Mouse (Mus musculus) liver, postnatal 0 days (tissue): ENCODE measurements around the gene Acy3. TPM values are rescaled to one million over a fixed set of nuclear protein-coding genes. Genes with fewer than 3 reads are reported as not detected.

Experiments used
- ATAC-seq: fragments of 200-750 bp; cut with Nextera tagmentation; 2 replicates; pipeline ENCODE4 v1.8.0; 2017; ENCODE audit warnings: mild to moderate bottlenecking, moderate library complexity
- DNase-seq: peaks from one replicate; pipeline ENCODE4 v3.0.0-alpha.2; 2016
- H3K27ac ChIP-seq: fragments of 300-500 bp; sonication (generic); 2 replicates; pipeline ENCODE4 v1.5.1; 2014; ENCODE audit warnings: antibody characterized with exemption, moderate library complexity, mild to moderate bottlenecking, low read depth
- H3K27me3 ChIP-seq: fragments of 300-500 bp; sonication (generic); 2 replicates; pipeline ENCODE4 v1.6.1; 2014; ENCODE audit warnings: low read length, control low read depth, mixed read lengths; ENCODE audit not compliant: insufficient read depth
- H3K36me3 ChIP-seq: fragments of 300-500 bp; sonication (generic); replicated peaks from 2 replicates; pipeline ENCODE4 v1.6.1; 2014; ENCODE audit warnings: mild to moderate bottlenecking, control low read depth, low read length, moderate library complexity, mixed read lengths; ENCODE audit not compliant: insufficient read depth
- H3K4me1 ChIP-seq: fragments of 300-500 bp; sonication (generic); 2 replicates; pipeline ENCODE4 v1.6.1; 2014; ENCODE audit warnings: antibody characterized with exemption, mild to moderate bottlenecking, control low read depth; ENCODE audit not compliant: insufficient read depth
- H3K4me2 ChIP-seq: fragments of 300-500 bp; sonication (generic); 2 replicates; pipeline ENCODE4 v1.6.1; 2014; ENCODE audit warnings: low read depth, mild to moderate bottlenecking, low read length, moderate library complexity, mixed read lengths
- H3K4me3 ChIP-seq: fragments of 300-500 bp; sonication (generic); 2 replicates; pipeline ENCODE4 v1.5.1; 2014; ENCODE audit warnings: low read depth, low read length
- H3K9ac ChIP-seq: fragments of 300-500 bp; sonication (generic); replicated peaks from 2 replicates; pipeline ENCODE4 v1.6.1; 2014; ENCODE audit warnings: mild to moderate bottlenecking, moderate library complexity
- H3K9me3 ChIP-seq: fragments of 300-500 bp; sonication (generic); 2 replicates; pipeline ENCODE4 v1.6.1; 2016; ENCODE audit warnings: mild to moderate bottlenecking, control low read depth, low read length, mixed read lengths
- CTCF ChIP-seq: sonication (generic); IDR thresholded peaks from 2 replicates; pipeline ENCODE4 v1.5.1; 2016; ENCODE audit warnings: antibody characterized with exemption, low read depth
- EP300 ChIP-seq: IDR thresholded peaks from 2 replicates; pipeline ENCODE4 v1.6.1; 2016; ENCODE audit warnings: antibody characterized with exemption, low read depth, mild to moderate bottlenecking
- WGBS: fragments of 180-500 bp; shearing (Covaris S2); extraction: QIAGEN DNeasy Blood & Tissue Kit; methylation state at CpG from one replicate; pipeline ENCODE4 v1.1.7; 2014; ENCODE audit not compliant: insufficient replicate concordance; 5-methylcytosine and 5-hydroxymethylcytosine counted together
- polyA plus RNA-seq: library from polyadenylated mRNA; unstranded; fragments of >200 nt; fragmentation: Nextera tagmentation; extraction: Ambion mirVana; gene quantifications from 2 replicates; pipeline ENCODE4 v1.2.1, GENCODE M21; 2015

The Acy3 gene
- polyA plus RNA-seq, 1 experiment from 2014 or later = 19.3 TPM

DNA sequence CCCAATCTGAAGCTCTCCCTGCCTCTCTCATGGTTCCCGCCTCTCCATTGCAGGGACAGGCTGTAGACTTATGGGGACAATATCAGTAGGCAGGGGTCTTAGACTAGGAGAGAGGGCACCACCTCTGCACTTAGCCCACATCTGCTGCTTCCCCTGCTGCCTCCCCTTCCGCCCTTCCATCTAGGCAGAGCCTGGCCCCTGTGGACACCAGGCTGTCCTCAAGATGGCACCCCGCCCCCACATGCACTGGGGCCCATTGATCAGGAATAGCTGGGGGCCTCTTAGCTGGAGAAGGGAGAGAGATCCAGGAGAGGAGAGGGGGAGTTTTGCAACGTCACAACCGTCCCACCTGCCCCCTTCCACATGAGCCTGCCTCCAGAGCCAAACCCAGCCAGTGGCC, 6.0 kb downstream of the Acy3 start, which contains the start of gene Tbx10:
TSS of gene Tbx10 (plus strand) at position 337 of the 400 bp plus-strand sequence.
- Histone ChIP-seq H3K4me1 (no peaks in the 10 kb centered on the region), H3K36me3 (no peaks in the 10 kb centered on the region), H3K4me3 (no peak within 1 kb of the TSS), H3K4me2 (no peak within 1 kb of the TSS), H3K9me3 (no peaks in the 10 kb centered on the region), H3K9ac (no peak within 1 kb of the TSS), H3K27ac (no peak within 1 kb of the TSS), H3K27me3 (no peaks in the 10 kb centered on the region)
- ATAC-seq (no peak), DNase-seq (no peak)
- 60% methylated on average over 5 of the region's 5 CpGs for WGBS
- TF ChIP-seq EP300 (no peak), CTCF (no peak)

DNA sequence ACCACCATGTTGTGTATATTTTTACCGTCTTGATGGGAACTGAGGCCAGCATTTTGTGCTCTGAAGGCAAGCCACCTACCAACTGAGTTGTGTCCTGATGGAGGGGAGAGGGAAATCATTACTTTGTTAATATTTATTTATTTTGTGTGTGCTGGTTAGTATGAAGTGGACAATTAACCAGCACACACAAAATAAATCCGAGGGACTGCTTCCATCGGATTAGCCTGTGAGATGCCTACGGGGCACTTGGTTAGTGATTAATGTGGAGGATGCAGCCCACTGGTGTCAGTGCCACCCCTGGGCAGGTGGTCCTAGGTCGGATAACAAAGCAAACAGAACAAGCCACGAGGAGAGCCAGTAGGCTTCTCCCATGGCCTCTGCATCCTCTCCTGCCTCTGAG, 8.6 kb downstream of the Acy3 start:
- H3K27me3 ChIP-seq = no peaks in the 10 kb centered on the region
- no peak overlapping the region for H3K4me3 ChIP-seq
- 67% methylated on average over 6 of the region's 6 CpGs for WGBS
- no peaks in the 10 kb centered on the region for H3K36me3 ChIP-seq
- H3K4me2 ChIP-seq = no peak overlapping the region
- 0 out of 2 replicates have a peak, but pooled peaks cover 3% of the 10 kb centered on the region for H3K4me1 ChIP-seq
- TF ChIP-seq CTCF (no peak), EP300 (no peak)
- no peak for DNase-seq
- no peaks in the 10 kb centered on the region for H3K9me3 ChIP-seq
- ATAC-seq = no peak
- no peak overlapping the region for H3K9ac ChIP-seq
- no peak overlapping the region for H3K27ac ChIP-seq

DNA sequence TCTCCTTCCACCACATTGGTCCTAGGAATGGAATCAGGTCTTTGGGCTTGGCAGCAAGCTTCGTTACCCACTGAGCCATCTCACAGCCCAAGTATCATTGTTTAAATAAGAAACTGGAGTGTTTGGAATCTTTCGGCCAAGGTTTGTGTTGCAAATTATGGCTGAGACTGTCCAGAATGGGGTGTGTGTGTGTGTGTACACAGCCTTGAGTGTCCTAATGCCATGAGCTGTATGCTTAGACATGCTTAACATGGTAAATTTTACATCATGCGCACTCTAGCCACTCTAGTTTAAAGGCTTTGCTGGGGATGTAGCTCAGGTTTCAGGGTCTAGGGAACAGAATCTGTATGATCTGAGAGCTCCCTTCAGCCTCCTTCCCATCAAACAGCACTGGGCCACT, 9.1 kb downstream of the Acy3 start:
- H3K4me2 ChIP-seq = no peak overlapping the region
- no peak for TF ChIP-seq EP300
- no peak for TF ChIP-seq CTCF
- H3K36me3 ChIP-seq = no peaks in the 10 kb centered on the region
- no peaks in the 10 kb centered on the region for H3K9me3 ChIP-seq
- H3K27me3 ChIP-seq = no peaks in the 10 kb centered on the region
- ATAC-seq (no peak), DNase-seq (no peak)
- H3K27ac ChIP-seq = no peak overlapping the region
- H3K4me3 ChIP-seq = no peak overlapping the region
- H3K4me1 ChIP-seq = peaks cover 3% of the 10 kb centered on the region; the same call in 1 of the 2 replicates
- no peak overlapping the region for H3K9ac ChIP-seq
- WGBS = 81% methylated on average over 3 of the region's 3 CpGs

DNA sequence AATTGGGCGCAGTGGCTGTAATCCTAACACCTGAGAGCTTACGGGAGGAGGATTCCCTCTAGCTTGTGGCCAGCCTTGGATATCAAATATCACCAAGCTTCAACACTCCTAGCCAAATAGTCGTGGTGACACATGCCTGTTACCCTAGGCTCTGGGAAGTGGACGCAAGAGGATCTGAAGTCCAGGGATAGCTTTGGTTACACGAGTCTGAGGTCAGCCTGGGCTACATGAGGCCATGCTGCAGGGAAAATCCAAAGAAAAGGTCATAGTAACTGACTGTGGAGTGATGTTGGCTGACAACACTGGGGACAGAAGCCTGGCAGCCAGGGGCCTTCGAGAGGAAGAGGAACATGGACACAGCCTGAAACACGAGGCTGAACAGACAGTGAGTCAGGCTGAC, 9.7 kb downstream of the Acy3 start:
- WGBS = 56% methylated on average over 7 of the region's 7 CpGs
- no peak for DNase-seq
- no peak for ATAC-seq
- Histone ChIP-seq H3K9me3 (no peaks in the 10 kb centered on the region), H3K27ac (no peak overlapping the region), H3K36me3 (no peaks in the 10 kb centered on the region), H3K4me2 (no peak overlapping the region), H3K4me1 (peaks cover 9% of the 10 kb centered on the region), H3K27me3 (no peaks in the 10 kb centered on the region), H3K4me3 (no peak overlapping the region), H3K9ac (no peak overlapping the region)
- no peak for TF ChIP-seq CTCF
- TF ChIP-seq EP300 = no peak

DNA sequence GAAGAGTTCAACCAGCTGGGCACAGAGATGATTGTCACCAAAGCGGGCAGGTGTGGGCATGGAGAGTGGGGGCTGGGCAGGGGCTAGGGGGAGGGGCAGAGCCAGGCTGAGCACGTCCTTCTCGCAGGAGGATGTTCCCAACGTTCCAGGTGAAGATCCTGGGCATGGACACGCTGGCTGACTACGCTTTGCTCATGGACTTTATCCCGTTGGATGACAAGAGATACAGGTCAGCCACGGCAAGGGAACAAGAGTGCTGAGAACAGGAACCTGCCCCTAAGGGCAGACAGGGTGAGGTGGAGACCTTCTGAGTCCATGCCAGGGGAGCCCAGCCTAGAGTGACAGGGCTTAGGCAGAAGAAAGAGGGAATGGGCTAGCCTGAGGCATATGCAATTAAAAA, 10.4 kb downstream of the Acy3 start:
- no peaks in the 10 kb centered on the region for H3K36me3 ChIP-seq
- peaks cover 14% of the 10 kb centered on the region for H3K4me1 ChIP-seq
- ATAC-seq = no peak
- H3K27me3 ChIP-seq = no peaks in the 10 kb centered on the region
- H3K27ac ChIP-seq = no peak overlapping the region
- no peak overlapping the region for H3K4me3 ChIP-seq
- H3K9ac ChIP-seq = no peak overlapping the region
- H3K4me2 ChIP-seq = no peak overlapping the region
- no peak for TF ChIP-seq CTCF
- H3K9me3 ChIP-seq = no peaks in the 10 kb centered on the region
- WGBS = 63% methylated on average over 8 of the region's 8 CpGs
- DNase-seq = no peak

DNA sequence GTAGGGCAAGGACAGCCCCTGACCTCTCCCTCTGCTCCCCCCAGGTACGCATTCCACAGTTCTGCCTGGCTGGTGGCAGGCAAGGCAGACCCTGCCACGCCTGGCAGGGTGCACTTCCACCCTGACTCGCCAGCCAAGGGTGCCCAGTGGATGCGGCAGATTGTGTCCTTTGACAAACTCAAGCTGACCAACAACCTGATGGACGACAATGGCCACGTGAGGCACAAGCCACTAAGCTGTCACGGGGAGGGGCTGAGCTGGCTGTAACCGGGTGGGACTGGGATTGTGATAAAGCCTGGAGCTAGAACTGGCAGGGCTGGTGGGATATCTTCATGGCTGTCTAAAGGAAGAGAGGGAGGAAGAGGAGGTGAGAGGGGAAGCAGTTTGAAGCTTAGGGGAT, 10.9 kb downstream of the Acy3 start:
- Histone ChIP-seq H3K9ac (no peak overlapping the region), H3K4me3 (no peak overlapping the region), H3K36me3 (no peaks in the 10 kb centered on the region), H3K27ac (no peak overlapping the region), H3K9me3 (no peaks in the 10 kb centered on the region), H3K4me1 (peaks cover 14% of the 10 kb centered on the region), H3K4me2 (no peak overlapping the region), H3K27me3 (no peaks in the 10 kb centered on the region)
- TF ChIP-seq CTCF = no peak
- TF ChIP-seq EP300 = no peak
- DNase-seq (no peak), ATAC-seq (no peak)
- WGBS = 59% methylated on average over 8 of the region's 8 CpGs

DNA sequence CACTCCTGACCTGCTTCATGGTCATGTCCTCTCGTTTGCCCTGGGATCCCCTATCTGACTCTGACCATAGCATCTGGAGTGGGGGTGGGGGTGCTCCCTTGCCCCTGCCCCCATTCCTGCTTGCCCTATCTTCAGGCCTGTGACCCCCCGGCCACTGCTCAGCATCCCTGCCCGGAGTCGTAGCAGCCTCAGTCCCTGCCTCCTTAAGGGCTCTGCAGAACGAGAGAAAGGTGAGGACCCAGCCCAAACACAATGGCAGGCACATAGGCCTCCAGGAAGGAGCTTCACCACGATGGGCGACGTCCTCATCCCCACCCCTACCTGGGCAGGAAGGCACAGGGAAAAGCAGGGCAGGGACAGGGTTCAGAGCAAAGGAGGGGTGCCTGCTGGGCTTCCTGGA, 12.0 kb downstream of the Acy3 start:
- TF ChIP-seq CTCF (no peak), EP300 (no peak)
- no peak for DNase-seq
- H3K9ac ChIP-seq = no peak overlapping the region
- no peaks in the 10 kb centered on the region for H3K27me3 ChIP-seq
- WGBS = 83% methylated on average over 8 of the region's 8 CpGs
- H3K9me3 ChIP-seq = no peaks in the 10 kb centered on the region
- H3K36me3 ChIP-seq = no peaks in the 10 kb centered on the region
- H3K4me3 ChIP-seq = no peak overlapping the region
- no peak overlapping the region for H3K4me2 ChIP-seq
- peaks cover 14% of the 10 kb centered on the region for H3K4me1 ChIP-seq
- H3K27ac ChIP-seq = no peak overlapping the region
- no peak for ATAC-seq
